Mouse (Mus musculus) neural tube, embryonic 12.5 days (tissue): Measurements from ENCODE around the gene Nde1. TPM values are rescaled to one million over a fixed set of nuclear protein-coding genes. Genes with fewer than 3 reads are reported as not detected.

ENCODE experiments used
- microRNA counts: library from miRNA; unstranded; fragments of <30 nt; microRNA quantifications from one replicate; lab custom pipeline; 2017
- microRNA-seq: library from miRNA; unstranded; fragments of <30 nt; microRNA quantifications from one replicate; pipeline ENCODE4, GENCODE M21; 2017
- polyA plus RNA-seq: library from polyadenylated mRNA; unstranded; fragments of >200 nt; fragmentation: Nextera tagmentation; extraction: Ambion mirVana; gene quantifications from 2 replicates; pipeline ENCODE4 v1.2.1, GENCODE M21; 2016

The Nde1 gene
- polyA plus RNA-seq, 1 experiment from 2014 or later: 94.5 TPM

MicroRNAs encoded within 50 kb of the gene (microRNA counts, 519-probe panel; counts per million panel counts)
- 3,678 counts per million, percentile 74 among the panel's probes with 10 or more counts for microRNA mmu-miR-484 (lab: Ali Mortazavi, UCI)

Small RNAs within 50 kb of the gene (microRNA-seq; reads per million reads assigned to microRNA genes)
- gene Gm27671 (not detected), gene Mir484 (1,285 reads per million, percentile 81 among the genes with 10 or more reads in this experiment)

Other genes starting within 250 kb of the Nde1 start
- 55.0 and 62.3 TPM in 2 replicates for gene 2900011O08Rik, start 176.7 kb upstream of the Nde1 start, polyA plus RNA-seq
- 0.77 and 1.1 TPM in 2 replicates for gene Ifitm7, start 176.4 kb upstream of the Nde1 start, polyA plus RNA-seq
- 12.6 and 17.9 TPM in 2 replicates for gene Marf1, start 76 bp downstream of the Nde1 start, polyA plus RNA-seq
- 0.27 and 0.42 TPM in 2 replicates for gene Myh11, start 128.1 kb downstream of the Nde1 start, polyA plus RNA-seq
- 168 and 172 TPM in 2 replicates for gene Fopnl, start 154.1 kb downstream of the Nde1 start, polyA plus RNA-seq
- 7.5 and 9.3 TPM in 2 replicates for gene Abcc1, start 198.3 kb downstream of the Nde1 start, polyA plus RNA-seq